Mouse (Mus musculus) ES-Bruce4 (cell line): ENCODE results near the gene Zfp704. TPM values are rescaled to one million over a fixed set of nuclear protein-coding genes. Genes with fewer than 3 reads are reported as not detected.

Source experiments
- H3K27ac ChIP-seq: 2 replicates; pipeline ENCODE4 v1.5.1; 2012; ENCODE audit warnings: low read length, inconsistent platforms; ENCODE audit not compliant: insufficient read depth
- H3K27me3 ChIP-seq: 2 replicates; pipeline ENCODE4 v1.6.1; 2012; ENCODE audit warnings: mild to moderate bottlenecking, low read length, inconsistent platforms; ENCODE audit not compliant: control insufficient read depth, poor library complexity, insufficient read depth, severe bottlenecking
- H3K36me3 ChIP-seq: 2 replicates; pipeline ENCODE4 v1.6.1; 2012; ENCODE audit warnings: inconsistent platforms, mild to moderate bottlenecking, low read length, moderate library complexity; ENCODE audit not compliant: control insufficient read depth, poor library complexity, insufficient read depth, severe bottlenecking
- H3K4me1 ChIP-seq: one replicate; pipeline ENCODE4 v1.8.1; 2011; ENCODE audit warnings: low read length; ENCODE audit not compliant: control insufficient read depth, insufficient read depth
- H3K4me3 ChIP-seq: 2 replicates; pipeline ENCODE4 v1.5.1; 2011; ENCODE audit warnings: low read depth, mild to moderate bottlenecking, low read length
- H3K9ac ChIP-seq: 2 replicates; pipeline ENCODE4 v1.6.1; 2012; ENCODE audit warnings: low read depth, mild to moderate bottlenecking, inconsistent platforms; ENCODE audit not compliant: poor library complexity, severe bottlenecking
- H3K9me3 ChIP-seq: replicated peaks from 2 replicates; pipeline ENCODE4 v1.6.1; 2012; ENCODE audit warnings: mild to moderate bottlenecking, low read length, inconsistent platforms; ENCODE audit not compliant: control insufficient read depth, poor library complexity, insufficient read depth, severe bottlenecking
- CTCF ChIP-seq: IDR thresholded peaks from one replicate; pipeline ENCODE4 v1.8.1; 2011; ENCODE audit warnings: low read depth, low read length
- EP300 ChIP-seq: IDR thresholded peaks from 2 replicates; pipeline ENCODE4 v1.6.1; 2011; ENCODE audit warnings: low read depth, low read length; ENCODE audit not compliant: insufficient read depth
- POLR2A ChIP-seq: IDR thresholded peaks from one replicate; pipeline ENCODE4 v1.8.1; 2011; ENCODE audit warnings: low read length; ENCODE audit not compliant: insufficient read depth
- polyA plus RNA-seq: library from polyadenylated mRNA; stranded (reverse); fragments of >200 nt; gene quantifications from 2 replicates; pipeline ENCODE4 v1.2.4, GENCODE M21; 2011; ENCODE audit warnings: low read depth; ENCODE audit not compliant: missing spikeins, insufficient read depth, insufficient read length

Gene Zfp704
- polyA plus RNA-seq, 1 experiment, result 24.7 TPM

DNA sequence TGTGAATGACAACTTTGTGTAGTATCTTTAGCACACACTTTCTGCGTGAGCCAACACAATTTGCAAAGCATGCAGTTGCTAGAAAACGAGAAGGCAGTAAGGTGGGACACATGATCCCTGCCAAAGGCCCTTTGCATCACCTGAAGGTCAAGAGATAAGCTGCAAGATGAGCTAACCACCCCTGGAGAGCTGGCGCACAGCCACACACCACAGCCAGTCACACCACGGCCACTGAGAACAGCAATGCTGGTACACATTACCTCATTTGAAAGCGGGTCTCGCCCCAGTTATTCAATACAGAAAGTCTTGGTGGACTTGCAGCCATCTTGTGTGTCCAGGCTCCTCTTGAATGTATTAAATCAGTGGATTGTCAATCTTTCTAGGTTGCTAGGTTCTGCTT is 9.3 kb downstream of the Zfp704 start:
- Histone ChIP-seq H3K9me3 (no peaks in the 10 kb centered on the region), H3K27me3 (no peaks in the 10 kb centered on the region), H3K9ac (peak overlapping the region; percentile 27; the same call in 1 of the 2 replicates), H3K4me1 (peaks cover 12% of the 10 kb centered on the region), H3K36me3 (no peaks in the 10 kb centered on the region), H3K4me3 (no peak overlapping the region), H3K27ac (peak overlapping the region; percentile 92)
- TF ChIP-seq EP300, result no peak
- TF ChIP-seq POLR2A, result no peak
- no peak for TF ChIP-seq CTCF

DNA sequence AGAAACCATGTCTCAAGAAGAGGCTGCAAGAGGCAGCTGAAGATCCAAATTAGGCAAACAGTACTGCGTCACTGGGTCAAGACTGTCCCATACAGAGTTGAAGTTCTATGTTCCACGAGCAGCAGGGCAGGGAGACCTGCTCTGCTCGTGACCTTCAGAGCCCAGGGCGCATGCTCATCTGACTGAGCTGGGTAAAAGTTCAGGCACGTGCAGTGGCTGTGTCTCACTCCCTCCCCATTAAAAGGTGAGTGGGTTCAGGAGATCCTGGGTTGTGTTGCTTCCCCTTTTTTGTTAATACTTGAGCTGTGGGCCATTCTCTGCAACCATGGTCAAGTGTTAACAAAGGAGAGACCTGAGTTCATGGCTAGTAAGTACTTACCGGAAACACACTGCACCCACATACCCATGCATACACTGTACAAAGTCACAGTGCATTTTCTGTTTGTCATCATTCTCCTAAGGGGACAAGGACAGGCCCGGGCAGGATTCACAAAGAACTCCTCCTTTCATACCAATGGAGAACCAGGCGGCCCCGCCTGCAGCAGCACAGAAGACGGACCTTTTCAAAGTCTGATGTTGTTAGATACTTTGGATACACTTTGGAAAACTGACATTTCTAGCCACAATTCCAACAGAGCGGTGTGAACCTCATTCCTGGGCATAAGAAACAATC is 10.0 kb downstream of the Zfp704 start:
- TF ChIP-seq EP300 (no peak), CTCF (no peak)
- Histone ChIP-seq H3K36me3 (no peaks in the 10 kb centered on the region), H3K9ac (peak overlapping the region; percentile 27; the same call in 1 of the 2 replicates), H3K4me3 (no peak overlapping the region), H3K4me1 (peaks cover 12% of the 10 kb centered on the region), H3K27ac (peak overlapping the region; percentile 92), H3K27me3 (no peaks in the 10 kb centered on the region), H3K9me3 (no peaks in the 10 kb centered on the region)

DNA sequence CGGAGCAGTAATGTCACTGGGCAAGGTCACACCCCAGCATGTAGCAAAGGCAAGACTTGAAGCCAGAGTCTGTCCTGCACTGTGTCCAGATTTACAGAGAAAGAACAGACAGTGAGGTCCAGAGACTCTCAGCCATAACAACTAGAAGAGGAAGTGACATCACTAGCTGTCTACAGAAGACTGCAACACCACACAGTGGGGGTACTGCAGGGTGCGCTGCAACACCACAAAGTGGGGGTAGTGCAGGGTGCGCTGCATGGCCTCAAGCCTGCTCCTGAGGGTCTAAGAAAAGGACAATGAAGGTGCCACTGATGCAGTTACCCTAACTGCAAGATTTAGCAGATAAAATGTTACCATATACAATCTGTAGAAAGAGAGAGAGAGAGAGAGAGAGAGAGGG is 11.8 kb downstream of the Zfp704 start:
- H3K36me3 ChIP-seq, result no peaks in the 10 kb centered on the region
- H3K27ac ChIP-seq, result peak overlapping the region; percentile 15; the same call in 1 of the 2 replicates
- TF ChIP-seq CTCF (peak; percentile 19), POLR2A (no peak)
- H3K9me3 ChIP-seq, result no peaks in the 10 kb centered on the region
- peaks cover 7% of the 10 kb centered on the region for H3K4me1 ChIP-seq
- no peak overlapping the region for H3K4me3 ChIP-seq
- no peak overlapping the region for H3K9ac ChIP-seq
- H3K27me3 ChIP-seq, result no peaks in the 10 kb centered on the region

GRCm38 (mm10) chr3:9594457-9594856 is 15.4 kb downstream of the Zfp704 start:
- peaks cover 5% of the 10 kb centered on the region for H3K4me1 ChIP-seq
- no peak for TF ChIP-seq POLR2A
- no peak for TF ChIP-seq EP300
- TF ChIP-seq CTCF, result no peak
- no peaks in the 10 kb centered on the region for H3K9me3 ChIP-seq
- no peaks in the 10 kb centered on the region for H3K36me3 ChIP-seq
- no peaks in the 10 kb centered on the region for H3K27me3 ChIP-seq
- no peak overlapping the region for H3K9ac ChIP-seq
- H3K27ac ChIP-seq, result no peak overlapping the region
- H3K4me3 ChIP-seq, result no peak overlapping the region

DNA sequence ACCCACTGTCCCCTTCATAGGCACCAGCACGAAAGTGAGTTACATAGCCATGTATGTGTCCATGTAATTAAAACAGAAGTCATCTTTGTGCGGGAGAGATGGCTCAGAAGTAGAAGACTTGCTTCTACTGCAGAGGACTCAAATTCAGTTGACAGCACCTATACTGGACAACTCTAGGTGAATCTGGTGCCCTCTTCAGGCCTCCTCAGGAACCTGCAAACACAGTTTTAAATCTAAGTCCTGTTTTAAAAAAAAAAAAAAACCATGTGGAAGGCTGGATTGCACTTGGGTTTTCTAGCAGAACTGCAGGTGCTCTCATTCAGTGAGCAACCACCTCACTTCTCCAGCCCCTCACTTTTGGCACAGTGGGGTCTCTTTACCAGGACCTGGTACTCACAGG is 16.1 kb downstream of the Zfp704 start:
- H3K27ac ChIP-seq, result no peak overlapping the region
- no peak overlapping the region for H3K4me3 ChIP-seq
- H3K4me1 ChIP-seq, result peaks cover 4% of the 10 kb centered on the region
- no peak for TF ChIP-seq POLR2A
- no peak for TF ChIP-seq CTCF
- no peak for TF ChIP-seq EP300
- H3K9me3 ChIP-seq, result no peaks in the 10 kb centered on the region
- no peak overlapping the region for H3K9ac ChIP-seq
- H3K36me3 ChIP-seq, result no peaks in the 10 kb centered on the region
- no peaks in the 10 kb centered on the region for H3K27me3 ChIP-seq

GRCm38 (mm10) chr3:9591416-9592110 is 18.3 kb downstream of the Zfp704 start:
- Histone ChIP-seq H3K27me3 (no peaks in the 10 kb centered on the region), H3K4me1 (no peaks in the 10 kb centered on the region), H3K4me3 (no peak overlapping the region), H3K27ac (no peak overlapping the region), H3K9me3 (no peaks in the 10 kb centered on the region), H3K36me3 (no peaks in the 10 kb centered on the region), H3K9ac (no peak overlapping the region)
- TF ChIP-seq EP300 (0 out of 2 replicates have a peak, but pooled peaks have one; percentile 26), CTCF (no peak)
